Mouse (Mus musculus) liver, embryonic 13.5 days (tissue): Measurements from ENCODE around the gene Ppy. TPM values are rescaled to one million over a fixed set of nuclear protein-coding genes. Genes with fewer than 3 reads are reported as not detected.

Experiments used
- ATAC-seq: fragments of 200-750 bp; cut with Nextera tagmentation; 2 replicates; pipeline ENCODE4 v1.8.0; 2017; ENCODE audit warnings: low read depth, mild to moderate bottlenecking, moderate number of reproducible peaks, moderate library complexity
- DNase-seq: peaks from one replicate; pipeline ENCODE4 v3.0.0; 2022
- H3K27ac ChIP-seq: fragments of 300-500 bp; sonication (generic); 2 replicates; pipeline ENCODE4 v1.5.1; 2015; ENCODE audit warnings: moderate library complexity, mild to moderate bottlenecking, inconsistent platforms
- H3K27me3 ChIP-seq: fragments of 300-500 bp; sonication (generic); 2 replicates; pipeline ENCODE4 v1.6.1; 2015; ENCODE audit warnings: mild to moderate bottlenecking, inconsistent platforms
- H3K36me3 ChIP-seq: fragments of 300-500 bp; sonication (generic); 2 replicates; pipeline ENCODE4 v1.6.1; 2015; ENCODE audit warnings: mild to moderate bottlenecking, inconsistent platforms
- H3K4me1 ChIP-seq: fragments of 300-500 bp; sonication (generic); replicated peaks from 2 replicates; pipeline ENCODE4 v1.6.1; 2015; ENCODE audit warnings: inconsistent platforms
- H3K4me2 ChIP-seq: fragments of 300-500 bp; sonication (generic); 2 replicates; pipeline ENCODE4 v1.6.1; 2015; ENCODE audit warnings: inconsistent platforms, mild to moderate bottlenecking, moderate library complexity
- H3K4me3 ChIP-seq: fragments of 300-500 bp; sonication (generic); replicated peaks from 2 replicates; pipeline ENCODE4 v1.5.1; 2015; ENCODE audit warnings: mild to moderate bottlenecking, inconsistent platforms
- H3K9ac ChIP-seq: fragments of 300-500 bp; sonication (generic); 2 replicates; pipeline ENCODE4 v1.6.1; 2015; ENCODE audit warnings: mild to moderate bottlenecking, inconsistent platforms
- H3K9me3 ChIP-seq: fragments of 300-500 bp; sonication (generic); replicated peaks from 2 replicates; pipeline ENCODE4 v1.6.1; 2016; ENCODE audit warnings: inconsistent platforms
- WGBS: fragments of 180-500 bp; shearing (Covaris S2); methylation state at CpG from one replicate; pipeline ENCODE4 v1.1.7; 2015; ENCODE audit not compliant: insufficient replicate concordance; 5-methylcytosine and 5-hydroxymethylcytosine counted together
- polyA plus RNA-seq: library from polyadenylated mRNA; unstranded; fragments of >200 nt; fragmentation: Nextera tagmentation; extraction: Ambion mirVana; gene quantifications from 2 replicates; pipeline ENCODE4 v1.2.1, GENCODE M21; 2015

The Ppy gene
- polyA plus RNA-seq, 1 experiment from 2014 or later, result not detected

- H3K27me3 ChIP-seq, result peaks cover 15% of the 10 kb centered on the region
- H3K36me3 ChIP-seq, result no peaks in the 10 kb centered on the region
- H3K9ac ChIP-seq, result peak overlapping the region; percentile 29; the same call in 1 of the 2 replicates
- H3K9me3 ChIP-seq, result 0 out of 2 replicates have a peak, but pooled peaks cover 5% of the 10 kb centered on the region
- no peak overlapping the region for H3K4me3 ChIP-seq
- H3K4me2 ChIP-seq, result peak overlapping the region; percentile 46
- 46% methylated on average over 6 of the region's 6 CpGs for WGBS
- peaks cover 29% of the 10 kb centered on the region for H3K4me1 ChIP-seq
- H3K27ac ChIP-seq, result peak overlapping the region; percentile 74
- ATAC-seq (peak; percentile 88), DNase-seq (peak; percentile 33)
Measured at GRCm38 (mm10) chr11:102117386-102117785, 16.3 kb upstream of the Ppy start.

- ATAC-seq (peak; percentile 75), DNase-seq (peak; percentile 26)
- Histone ChIP-seq H3K27ac (peak overlapping the region; percentile 47; the same call in 1 of the 2 replicates), H3K4me1 (peaks cover 29% of the 10 kb centered on the region), H3K36me3 (no peaks in the 10 kb centered on the region), H3K4me3 (no peak overlapping the region), H3K27me3 (peaks cover 19% of the 10 kb centered on the region), H3K9me3 (0 out of 2 replicates have a peak, but pooled peaks cover 5% of the 10 kb centered on the region), H3K9ac (no peak overlapping the region), H3K4me2 (peak overlapping the region; percentile 46; the same call in 1 of the 2 replicates)
- WGBS, result 23% methylated on average over 8 of the region's 8 CpGs
Measured at GRCm38 (mm10) chr11:102116241-102116640, 15.1 kb upstream of the Ppy start.

- DNase-seq (no peak), ATAC-seq (no peak)
- Histone ChIP-seq H3K36me3 (no peaks in the 10 kb centered on the region), H3K9ac (no peak overlapping the region), H3K4me1 (peaks cover 15% of the 10 kb centered on the region), H3K9me3 (no peaks in the 10 kb centered on the region), H3K4me2 (no peak overlapping the region), H3K4me3 (no peak overlapping the region), H3K27ac (no peak overlapping the region), H3K27me3 (peaks cover 65% of the 10 kb centered on the region)
- WGBS, result 44% methylated on average over 5 of the region's 5 CpGs
Measured at GRCm38 (mm10) chr11:102111576-102111975, 10.5 kb upstream of the Ppy start.

GRCm38 (mm10) chr11:102107732-102108131 lies 6.6 kb upstream of the Ppy start, which contains the start of gene Pyy:
TSS of gene Pyy (minus strand) at chr11:102107832.
- H3K4me1 ChIP-seq, result peaks cover 12% of the 10 kb centered on the region
- no peaks in the 10 kb centered on the region for H3K36me3 ChIP-seq
- H3K9me3 ChIP-seq, result no peaks in the 10 kb centered on the region
- 0 out of 2 replicates have a peak within 1 kb of the TSS, but pooled peaks have one; percentile 10 for H3K4me2 ChIP-seq
- H3K27ac ChIP-seq, result no peak within 1 kb of the TSS
- DNase-seq (no peak), ATAC-seq (no peak)
- WGBS, result 12% methylated on average over 9 of the region's 9 CpGs
- peaks cover 88% of the 10 kb centered on the region for H3K27me3 ChIP-seq
- H3K9ac ChIP-seq, result no peak within 1 kb of the TSS
- no peak within 1 kb of the TSS for H3K4me3 ChIP-seq

- DNase-seq (no peak), ATAC-seq (no peak)
- H3K36me3 ChIP-seq, result no peaks in the 10 kb centered on the region
- H3K4me1 ChIP-seq, result peaks cover 21% of the 10 kb centered on the region
- peaks cover 95% of the 10 kb centered on the region for H3K27me3 ChIP-seq
- H3K4me2 ChIP-seq, result 0 out of 2 replicates have a peak overlapping the region, but pooled peaks have one; percentile 10
- H3K4me3 ChIP-seq, result no peak overlapping the region
- no peaks in the 10 kb centered on the region for H3K9me3 ChIP-seq
- 4% methylated on average over 21 of the region's 21 CpGs for WGBS
- no peak overlapping the region for H3K27ac ChIP-seq
- H3K9ac ChIP-seq, result no peak overlapping the region
Measured at GRCm38 (mm10) chr11:102106911-102107310, 5.8 kb upstream of the Ppy start.

- H3K4me3 ChIP-seq, result no peak overlapping the region
- no peaks in the 10 kb centered on the region for H3K36me3 ChIP-seq
- peaks cover 39% of the 10 kb centered on the region for H3K4me1 ChIP-seq
- peak; percentile 44 for DNase-seq
- H3K9ac ChIP-seq, result 0 out of 2 replicates have a peak overlapping the region, but pooled peaks have one; percentile 9
- ATAC-seq, result peak; percentile 66
- H3K4me2 ChIP-seq, result no peak overlapping the region
- H3K27ac ChIP-seq, result no peak overlapping the region
- 4% methylated on average over 17 of the region's 17 CpGs for WGBS
- peaks cover 99% of the 10 kb centered on the region for H3K27me3 ChIP-seq
- H3K9me3 ChIP-seq, result no peaks in the 10 kb centered on the region
Measured at GRCm38 (mm10) chr11:102102485-102103258, 1.6 kb upstream of the Ppy start.

GRCm38 (mm10) chr11:102096887-102097391 lies 4.2 kb downstream of the Ppy start:
- 4% methylated on average over 18 of the region's 18 CpGs for WGBS
- no peaks in the 10 kb centered on the region for H3K36me3 ChIP-seq
- H3K9ac ChIP-seq, result peak overlapping the region; percentile 50
- H3K9me3 ChIP-seq, result no peaks in the 10 kb centered on the region
- peak overlapping the region; percentile 39 for H3K4me3 ChIP-seq
- peaks cover 68% of the 10 kb centered on the region for H3K4me1 ChIP-seq
- peak overlapping the region; percentile 89 for H3K27ac ChIP-seq
- peaks cover 49% of the 10 kb centered on the region for H3K27me3 ChIP-seq
- ATAC-seq, result peak; percentile 91
- peak; percentile 79 for DNase-seq
- peak overlapping the region; percentile 62 for H3K4me2 ChIP-seq

- no peaks in the 10 kb centered on the region for H3K9me3 ChIP-seq
- H3K4me1 ChIP-seq, result peaks cover 65% of the 10 kb centered on the region
- DNase-seq (peak; percentile 38), ATAC-seq (peak; percentile 18)
- H3K27me3 ChIP-seq, result peaks cover 44% of the 10 kb centered on the region
- H3K36me3 ChIP-seq, result no peaks in the 10 kb centered on the region
- H3K27ac ChIP-seq, result peak overlapping the region; percentile 89
- H3K4me3 ChIP-seq, result peak overlapping the region; percentile 39
- H3K9ac ChIP-seq, result peak overlapping the region; percentile 50
- 43% methylated on average over 5 of the region's 5 CpGs for WGBS
- peak overlapping the region; percentile 62 for H3K4me2 ChIP-seq
Measured at GRCm38 (mm10) chr11:102096446-102096845, 4.7 kb downstream of the Ppy start.

- no peaks in the 10 kb centered on the region for H3K36me3 ChIP-seq
- peaks cover 65% of the 10 kb centered on the region for H3K4me1 ChIP-seq
- peaks cover 36% of the 10 kb centered on the region for H3K27me3 ChIP-seq
- H3K9me3 ChIP-seq, result no peaks in the 10 kb centered on the region
- peak overlapping the region; percentile 89 for H3K27ac ChIP-seq
- H3K4me3 ChIP-seq, result no peak overlapping the region; the same call in 1 of the 2 replicates
- H3K4me2 ChIP-seq, result peak overlapping the region; percentile 62
- ATAC-seq (peak; percentile 54), DNase-seq (no peak)
- WGBS, result 57% methylated on average over 3 of the region's 3 CpGs
- H3K9ac ChIP-seq, result peak overlapping the region; percentile 50
Measured at GRCm38 (mm10) chr11:102095676-102096075, 5.4 kb downstream of the Ppy start.

GRCm38 (mm10) chr11:102089088-102089808 lies 11.9 kb downstream of the Ppy start:
- WGBS, result under 1% methylated on average over 20 of the region's 20 CpGs
- peak overlapping the region; percentile 96 for H3K27ac ChIP-seq
- H3K4me1 ChIP-seq, result peaks cover 58% of the 10 kb centered on the region
- ATAC-seq, result peak; percentile 90
- peak overlapping the region; percentile 93 for H3K9ac ChIP-seq
- no peaks in the 10 kb centered on the region for H3K27me3 ChIP-seq
- peak; percentile 88 for DNase-seq
- peak overlapping the region; percentile 95 for H3K4me2 ChIP-seq
- H3K9me3 ChIP-seq, result no peaks in the 10 kb centered on the region
- H3K36me3 ChIP-seq, result peaks cover 12% of the 10 kb centered on the region
- peak overlapping the region; percentile 79 for H3K4me3 ChIP-seq
